Mouse (Mus musculus): ENCODE data around the gene Znhit3.
"Not testable (repeated sequence)": the region's sequence is repeated elsewhere in the genome, so short reads cannot be mapped to it uniquely, and the experiment has no call there.

Znhit3 gene

GRCm38 (mm10) chr11:84876020-84876419 lies 40.1 kb downstream of the Znhit3 start:
- not testable (repeated sequence) for DNase-seq (ENCODE audit: low read depth)

DNA sequence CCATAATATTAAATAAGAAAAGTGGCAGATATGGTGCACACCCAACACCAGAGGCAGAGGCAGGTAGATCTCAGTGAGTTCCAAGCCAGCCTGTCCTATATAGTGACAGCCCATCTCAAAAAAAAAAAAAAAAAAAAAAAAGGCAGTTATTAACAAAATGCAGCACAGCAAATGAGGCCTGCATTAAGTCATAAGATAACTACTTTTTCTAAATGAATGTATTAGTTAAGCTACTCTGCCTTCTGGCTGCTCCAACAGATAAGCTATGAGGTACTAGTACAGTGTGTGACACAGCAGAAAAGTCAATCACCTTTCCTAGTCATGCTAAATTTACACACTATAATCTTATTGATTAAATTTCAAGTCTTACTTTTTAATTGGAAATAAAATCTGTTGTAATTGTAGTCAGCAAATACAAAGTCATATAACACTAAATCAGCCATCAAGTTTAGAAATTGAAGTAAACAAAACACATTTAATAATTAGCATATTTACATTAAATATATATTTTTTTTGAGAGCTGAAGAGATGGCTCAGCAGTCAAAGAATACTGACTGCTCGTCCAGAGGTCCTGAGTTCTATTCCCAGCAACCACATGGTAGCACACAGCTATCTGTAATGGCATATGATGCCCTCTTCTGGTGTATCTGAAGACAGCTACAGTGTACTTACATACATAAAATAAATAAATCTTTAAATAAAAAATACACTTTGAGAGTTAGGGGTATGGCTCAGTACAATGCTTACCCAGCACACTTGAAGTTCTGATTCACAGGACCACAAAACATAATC lies 42.9 kb downstream of the Znhit3 start:
- DNase-seq (ENCODE audit: low read depth): peak; percentile 57

DNA sequence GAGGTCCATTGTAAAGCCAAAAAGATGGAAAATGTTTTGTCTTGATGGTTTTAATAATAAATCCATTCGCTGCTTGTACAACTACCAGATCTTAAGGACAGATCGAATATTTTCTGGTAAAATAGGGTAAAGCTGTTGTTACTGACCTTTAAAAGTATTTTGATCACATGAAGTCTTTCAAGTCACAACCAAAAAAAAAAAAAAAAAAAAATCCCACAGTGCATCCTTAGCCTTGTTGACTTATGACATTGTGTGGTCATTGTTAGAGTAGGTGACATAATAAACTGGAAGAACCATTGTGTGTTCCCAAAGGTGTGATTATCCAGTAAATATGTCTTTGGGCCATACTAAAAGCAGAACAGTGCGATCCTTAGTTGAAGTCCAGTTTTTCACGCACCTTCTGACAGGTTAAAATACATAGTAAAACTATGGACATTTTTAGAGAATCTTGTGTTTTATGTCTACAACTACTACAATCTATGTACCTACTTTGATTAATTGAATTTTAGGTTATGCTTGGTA lies 44.6 kb downstream of the Znhit3 start:
- DNase-seq (ENCODE audit: low read depth): no peak

- DNase-seq (ENCODE audit: low read depth): peak; percentile 44
These were observed 45.1 kb downstream of the Znhit3 start for GRCm38 (mm10) chr11:84871046-84871445.

GRCm38 (mm10) chr11:84870337-84871043 lies 45.7 kb downstream of the Znhit3 start, which contains the start of gene Ggnbp2:
Gene Ggnbp2 (minus strand): TSS chr11:84870817.
- peak; percentile 77 for DNase-seq (ENCODE audit: low read depth)

GRCm38 (mm10) chr11:84869537-84870232 lies 46.5 kb downstream of the Znhit3 start:
- DNase-seq (ENCODE audit: low read depth): peak; percentile 79

DNA sequence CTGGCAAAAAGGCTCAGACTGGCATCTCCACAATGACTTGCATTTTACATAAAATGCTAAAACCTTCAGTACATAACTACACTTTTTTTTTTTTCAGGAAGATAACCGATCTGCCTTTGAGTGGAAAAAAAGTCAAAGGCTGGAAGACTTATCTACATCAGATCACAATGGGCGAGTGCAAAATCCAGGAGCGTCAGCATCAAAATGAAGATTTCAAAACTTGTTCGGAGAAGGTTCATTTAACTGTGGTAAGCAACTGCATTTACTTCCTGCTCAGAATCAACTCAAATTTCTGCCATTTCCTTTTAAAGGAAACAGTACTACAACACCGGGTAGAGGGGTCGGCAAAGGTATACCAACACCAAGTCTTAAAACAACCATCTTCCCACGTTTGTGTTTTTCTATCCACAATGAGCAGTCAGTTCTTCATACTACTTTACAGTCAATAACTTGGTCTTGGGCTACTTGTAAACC lies 47.3 kb downstream of the Znhit3 start:
- no peak for DNase-seq (ENCODE audit: low read depth)

DNA sequence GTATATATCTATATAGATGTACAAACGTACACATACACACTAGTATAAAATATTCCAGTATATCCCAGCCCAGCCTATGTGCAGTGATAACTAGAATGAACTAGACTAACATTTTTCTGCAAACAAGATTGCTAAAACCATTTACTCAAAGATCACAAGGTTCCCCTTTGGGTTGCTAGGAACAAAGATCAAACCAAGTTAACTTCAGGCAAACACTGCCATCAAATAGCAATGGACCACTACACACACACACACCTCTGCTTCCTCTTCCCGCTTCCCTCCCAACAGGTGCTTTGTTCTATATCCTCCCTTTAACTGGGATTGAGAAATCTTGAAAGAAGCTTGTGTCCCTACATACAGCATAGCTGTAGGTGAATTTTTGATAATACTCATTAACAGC lies 48.6 kb downstream of the Znhit3 start:
- DNase-seq (ENCODE audit: low read depth): no peak

DNA sequence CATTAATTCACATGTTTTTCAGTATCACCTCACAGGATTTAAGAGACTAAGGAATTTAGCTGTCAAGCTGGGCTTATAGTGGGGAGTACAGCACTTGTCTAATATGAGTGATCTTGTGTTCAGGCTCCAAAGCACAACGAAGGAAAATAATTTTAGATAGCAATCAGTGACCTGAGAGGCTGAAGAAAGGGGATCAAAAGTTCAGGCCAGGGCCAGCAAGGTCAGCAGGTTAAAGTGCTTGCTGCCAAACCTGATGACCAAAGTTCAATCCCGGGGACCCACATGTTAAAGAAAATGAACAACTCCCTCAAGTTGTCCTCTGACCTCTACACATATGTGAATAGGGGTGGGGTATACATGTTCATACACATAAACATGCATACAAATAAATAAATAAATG lies 50.9 kb downstream of the Znhit3 start:
- no peak for DNase-seq (ENCODE audit: low read depth)

Data from c-Kit-positive CD71-positive TER-119-negative erythroid progenitor cells, embryonic 14.5 days (primary cell).